Mouse (Mus musculus) embryonic facial prominence, embryonic 14.5 days (tissue): ENCODE results near the gene Gm42372. TPM values are rescaled to one million over a fixed set of nuclear protein-coding genes. Genes with fewer than 3 reads are reported as not detected.
A peak's percentile ranks its signal among the peaks of the same experiment; 100 is the strongest.

Experiments used
- ATAC-seq: fragments of 200-750 bp; cut with Nextera tagmentation; 2 replicates; pipeline ENCODE4 v1.8.0; 2017; ENCODE audit warnings: low read depth, moderate number of reproducible peaks, moderate TSS enrichment
- DNase-seq: peaks from one replicate; pipeline ENCODE4 v3.0.0-alpha.2; 2015; ENCODE audit warnings: low spot score
- H3K27ac ChIP-seq: fragments of 300-500 bp; sonication (generic); replicated peaks from 2 replicates; pipeline ENCODE4 v1.5.1; 2014; ENCODE audit warnings: low read depth, mild to moderate bottlenecking, low read length, moderate library complexity
- H3K27me3 ChIP-seq: fragments of 300-500 bp; sonication (generic); replicated peaks from 2 replicates; pipeline ENCODE4 v1.6.1; 2014; ENCODE audit warnings: low read length; ENCODE audit not compliant: control insufficient read depth, insufficient read depth
- H3K36me3 ChIP-seq: fragments of 300-500 bp; sonication (generic); 2 replicates; pipeline ENCODE4 v1.6.1; 2014; ENCODE audit warnings: low read length, mixed read lengths; ENCODE audit not compliant: control insufficient read depth, insufficient read depth
- H3K4me1 ChIP-seq: fragments of 300-500 bp; sonication (generic); 2 replicates; pipeline ENCODE4 v1.6.1; 2014; ENCODE audit warnings: antibody characterized with exemption, low read length; ENCODE audit not compliant: control insufficient read depth, insufficient read depth
- H3K4me2 ChIP-seq: fragments of 300-500 bp; sonication (generic); 2 replicates; pipeline ENCODE4 v1.6.1; 2014; ENCODE audit warnings: low read depth, mild to moderate bottlenecking, low read length, moderate library complexity, mixed read lengths
- H3K4me3 ChIP-seq: fragments of 300-500 bp; sonication (generic); 2 replicates; pipeline ENCODE4 v1.5.1; 2014; ENCODE audit warnings: low read depth, mild to moderate bottlenecking, low read length
- H3K9ac ChIP-seq: fragments of 300-500 bp; sonication (generic); 2 replicates; pipeline ENCODE4 v1.6.1; 2014; ENCODE audit warnings: low read depth, mild to moderate bottlenecking, low read length, moderate library complexity, mixed read lengths
- H3K9me3 ChIP-seq: fragments of 300-500 bp; sonication (generic); 2 replicates; pipeline ENCODE4 v1.6.1; 2016; ENCODE audit warnings: low read length; ENCODE audit not compliant: control insufficient read depth
- WGBS: fragments of 180-500 bp; shearing (Covaris S2); extraction: QIAGEN DNeasy Blood & Tissue Kit; methylation state at CpG from one replicate; pipeline ENCODE4 v1.1.7; 2014; 5-methylcytosine and 5-hydroxymethylcytosine counted together
- polyA plus RNA-seq: library from polyadenylated mRNA; unstranded; fragments of >200 nt; fragmentation: Nextera tagmentation; extraction: Ambion mirVana; gene quantifications from 2 replicates; pipeline ENCODE4 v1.2.1, GENCODE M21; 2014

The Gm42372 gene
- polyA plus RNA-seq, result 0.24 and 0.38 TPM in 2 replicates

DNA sequence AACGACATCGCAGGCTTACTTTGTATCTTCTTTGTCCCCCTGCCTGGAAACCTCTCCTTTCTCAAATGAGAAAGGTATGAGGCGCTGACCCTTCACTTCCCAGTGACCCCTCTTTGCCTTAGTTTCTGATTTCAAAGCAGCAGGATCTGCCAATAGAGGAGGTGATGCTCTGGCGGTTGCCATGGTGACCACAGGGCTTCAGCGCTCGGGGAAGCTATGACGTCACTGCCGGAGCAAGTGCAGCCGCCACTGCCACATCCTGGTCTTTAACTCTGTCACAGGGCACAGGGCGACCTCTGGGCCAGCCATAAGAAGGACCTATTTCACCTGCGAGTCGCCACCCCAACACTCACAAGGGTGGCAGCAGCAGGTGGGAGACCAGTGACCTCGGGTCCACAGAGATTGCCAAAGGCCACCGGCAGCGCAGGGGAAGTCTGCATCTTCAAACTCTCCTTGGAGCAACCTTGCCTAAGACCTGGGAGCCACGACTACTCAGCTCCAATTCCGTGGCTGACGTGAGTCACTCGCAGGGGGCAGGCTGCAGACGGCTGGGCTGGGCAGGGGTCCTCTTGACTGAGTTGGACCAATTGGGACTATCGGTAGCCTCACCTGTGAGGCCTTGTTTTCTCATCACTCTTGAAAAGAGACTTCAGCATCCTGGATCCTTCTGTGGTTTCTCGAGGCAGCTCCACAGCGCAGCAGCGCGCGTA is at the start of gene Gm42372:
Gene Gm42372, plus strand, starts transcription at position 228 of the 710 bp plus-strand sequence.
- no peak within 1 kb of the TSS for H3K4me3 ChIP-seq
- DNase-seq (peak; percentile 81), ATAC-seq (peak; percentile 47; the same call in 1 of the 2 replicates)
- no peaks in the 10 kb centered on the region for H3K27me3 ChIP-seq
- H3K4me2 ChIP-seq, result peak within 1 kb of the TSS; percentile 41
- peak within 1 kb of the TSS; percentile 28; the same call in 1 of the 2 replicates for H3K9ac ChIP-seq
- WGBS, result 23% methylated on average over 24 of the region's 26 CpGs
- peaks cover 6% of the 10 kb centered on the region for H3K4me1 ChIP-seq
- no peaks in the 10 kb centered on the region for H3K9me3 ChIP-seq
- H3K36me3 ChIP-seq, result no peaks in the 10 kb centered on the region
- H3K27ac ChIP-seq, result no peak within 1 kb of the TSS

DNA sequence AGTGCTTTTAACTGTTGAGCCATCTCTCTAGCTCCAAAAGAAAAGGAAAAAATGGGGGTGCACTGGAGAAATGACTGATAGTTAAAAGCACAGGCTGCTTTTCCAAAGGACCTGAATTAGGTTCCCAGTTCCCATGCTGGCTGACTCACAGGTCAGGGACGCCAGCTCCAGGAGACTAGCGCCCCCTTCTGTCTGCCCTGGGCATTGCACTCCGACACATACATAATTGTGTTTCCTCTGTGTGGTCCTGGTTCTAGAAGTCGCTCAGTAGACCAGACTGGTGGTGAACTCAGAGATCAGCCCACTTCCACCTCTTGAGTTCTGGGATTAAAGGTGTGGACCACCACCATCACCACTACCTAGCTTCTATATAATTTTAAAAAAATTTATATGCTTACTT is 45.6 kb upstream of the Gm42372 start:
- no peak for ATAC-seq
- H3K27me3 ChIP-seq, result no peaks in the 10 kb centered on the region
- H3K9ac ChIP-seq, result no peak overlapping the region
- 44% methylated on average over 4 of the region's 4 CpGs for WGBS
- no peak overlapping the region for H3K4me3 ChIP-seq
- H3K27ac ChIP-seq, result no peak overlapping the region
- H3K4me1 ChIP-seq, result 0 out of 2 replicates have a peak, but pooled peaks cover 3% of the 10 kb centered on the region
- no peak for DNase-seq
- H3K36me3 ChIP-seq, result no peaks in the 10 kb centered on the region
- H3K9me3 ChIP-seq, result no peaks in the 10 kb centered on the region
- H3K4me2 ChIP-seq, result no peak overlapping the region

DNA sequence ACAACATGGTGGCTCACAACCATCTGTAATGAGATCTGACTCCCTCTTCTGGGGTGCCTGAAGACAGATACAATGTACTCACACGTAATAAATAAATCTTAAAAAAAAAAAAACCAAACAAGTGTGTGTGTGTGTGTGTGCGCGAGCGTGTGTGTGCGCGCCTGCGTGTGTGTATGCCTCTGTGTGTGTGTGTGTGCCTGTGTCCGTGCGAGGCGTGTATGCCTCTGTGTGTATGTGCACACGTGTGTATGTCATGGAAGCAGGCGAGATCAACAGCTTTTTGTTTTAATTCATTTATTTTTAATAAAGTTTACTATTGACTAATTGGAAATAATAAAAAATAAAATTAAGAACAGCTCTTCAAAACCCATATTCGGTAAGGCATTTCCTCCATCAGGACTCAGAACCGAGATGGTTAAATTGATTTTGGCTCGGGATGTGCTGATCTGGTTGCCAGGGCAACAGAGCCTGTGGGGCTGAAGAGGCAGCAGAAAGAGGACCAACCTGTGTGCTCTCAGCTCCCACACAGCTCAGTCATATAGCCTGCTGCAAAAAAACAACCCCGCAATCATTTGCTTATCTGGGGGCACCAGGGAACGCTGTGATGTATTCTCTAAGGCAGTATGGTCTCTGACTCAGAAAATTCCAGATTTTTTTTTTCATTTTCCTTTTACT is 44.6 kb upstream of the Gm42372 start:
- Histone ChIP-seq H3K9me3 (no peaks in the 10 kb centered on the region), H3K36me3 (no peaks in the 10 kb centered on the region), H3K9ac (no peak overlapping the region), H3K27me3 (no peaks in the 10 kb centered on the region), H3K4me1 (0 out of 2 replicates have a peak, but pooled peaks cover 3% of the 10 kb centered on the region), H3K27ac (no peak overlapping the region), H3K4me2 (no peak overlapping the region), H3K4me3 (no peak overlapping the region)
- DNase-seq (peak; percentile 79), ATAC-seq (peak; percentile 60; the same call in 1 of the 2 replicates)
- 71% methylated on average over 17 of the region's 17 CpGs for WGBS

DNA sequence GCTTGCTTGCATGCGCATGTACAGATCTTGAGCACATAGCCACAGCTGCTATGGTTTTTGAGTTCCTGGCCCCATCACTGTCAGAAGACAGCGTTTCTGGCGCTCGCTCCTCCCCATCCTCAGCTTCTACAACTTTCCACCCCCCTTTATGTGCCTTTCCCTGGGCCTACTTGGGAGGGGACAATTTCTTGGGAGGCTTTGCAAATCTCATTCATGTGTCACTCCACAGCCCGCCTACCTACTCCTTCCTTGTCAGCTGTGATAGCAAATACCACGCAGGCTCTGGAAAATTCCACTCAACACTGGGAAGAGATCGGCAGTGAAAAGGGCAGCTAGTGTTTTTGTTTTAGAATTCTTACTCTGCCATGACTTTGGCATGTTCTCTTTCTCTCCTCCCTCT is 42.6 kb upstream of the Gm42372 start:
- Histone ChIP-seq H3K4me2 (no peak overlapping the region), H3K4me1 (peaks cover 9% of the 10 kb centered on the region), H3K27ac (peak overlapping the region; percentile 56), H3K9ac (no peak overlapping the region), H3K4me3 (no peak overlapping the region), H3K9me3 (no peaks in the 10 kb centered on the region), H3K36me3 (no peaks in the 10 kb centered on the region), H3K27me3 (peaks cover 6% of the 10 kb centered on the region)
- 28% methylated on average over 7 of the region's 7 CpGs for WGBS
- DNase-seq (peak; percentile 75), ATAC-seq (no peak)

DNA sequence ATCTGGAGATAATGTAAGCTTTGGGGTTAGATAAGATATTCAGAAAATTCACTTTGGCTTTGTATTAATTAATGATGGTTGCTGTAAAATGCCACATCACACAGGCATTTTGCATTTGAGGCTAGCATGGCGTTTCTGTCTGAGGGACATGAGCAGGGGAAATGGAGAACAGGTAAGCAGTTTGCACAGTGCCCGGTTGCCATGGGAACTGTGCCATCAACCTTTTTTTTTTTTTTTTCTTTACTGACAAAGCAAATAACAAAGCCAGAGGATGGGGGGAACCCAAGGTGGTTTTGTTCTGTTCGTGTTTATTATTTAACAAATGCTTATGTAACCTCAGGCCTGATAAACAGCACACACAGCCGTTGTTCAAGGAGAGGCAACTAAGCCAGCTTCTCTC is 40.0 kb upstream of the Gm42372 start:
- H3K9ac ChIP-seq, result no peak overlapping the region
- DNase-seq (no peak), ATAC-seq (no peak)
- WGBS, result 51% methylated on average over 4 of the region's 4 CpGs
- no peaks in the 10 kb centered on the region for H3K9me3 ChIP-seq
- peaks cover 30% of the 10 kb centered on the region for H3K4me1 ChIP-seq
- no peak overlapping the region for H3K4me2 ChIP-seq
- no peaks in the 10 kb centered on the region for H3K36me3 ChIP-seq
- no peak overlapping the region for H3K27ac ChIP-seq
- no peak overlapping the region for H3K4me3 ChIP-seq
- peaks cover 31% of the 10 kb centered on the region for H3K27me3 ChIP-seq

DNA sequence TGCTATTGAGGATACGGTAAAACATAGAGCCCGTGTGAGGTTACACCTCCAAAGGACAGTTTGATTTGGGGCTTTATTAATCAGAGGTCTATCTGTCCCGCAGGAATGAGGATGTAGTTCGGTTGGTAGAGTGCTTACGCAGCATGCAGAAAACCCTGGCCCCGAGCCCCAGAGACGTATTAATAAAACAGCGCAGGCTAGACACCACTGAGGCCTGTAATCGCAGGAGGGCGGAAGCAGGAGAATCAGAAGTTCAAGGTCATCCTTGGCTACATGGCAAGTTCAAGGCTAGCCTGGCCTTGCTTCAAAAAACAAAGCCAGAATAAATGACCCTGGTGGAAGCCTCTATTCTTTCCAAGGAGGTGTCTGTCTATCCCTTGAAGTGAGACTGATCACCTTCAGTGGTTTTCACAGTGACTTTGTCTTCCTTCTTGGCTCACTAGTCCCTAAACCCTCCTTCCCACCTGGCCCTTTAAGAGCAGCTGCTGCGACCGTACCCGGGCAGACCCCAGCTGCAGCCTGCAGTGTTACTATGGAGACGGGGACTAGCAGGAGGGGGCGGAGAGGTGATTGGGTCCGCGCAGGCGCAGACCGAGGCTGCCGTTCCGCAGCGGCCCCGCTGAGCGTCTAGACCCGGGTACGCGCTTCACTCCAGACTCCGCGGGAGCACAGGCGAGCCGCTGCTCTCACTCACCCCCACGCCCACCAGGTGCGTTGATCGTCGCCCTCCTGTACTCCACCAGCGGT is 38.7 kb upstream of the Gm42372 start, which contains the start of gene Pnmal2:
Gene Pnmal2, plus strand, starts transcription at position 622 of the 747 bp plus-strand sequence.
- Histone ChIP-seq H3K27me3 (peaks cover 45% of the 10 kb centered on the region), H3K9me3 (no peaks in the 10 kb centered on the region), H3K9ac (peak within 1 kb of the TSS; percentile 73), H3K36me3 (no peaks in the 10 kb centered on the region), H3K4me3 (peak within 1 kb of the TSS; percentile 55), H3K4me1 (peaks cover 34% of the 10 kb centered on the region), H3K27ac (no peak within 1 kb of the TSS; the same call in 1 of the 2 replicates), H3K4me2 (peak within 1 kb of the TSS; percentile 83)
- ATAC-seq, result peak; percentile 89
- WGBS, result 21% methylated on average over 24 of the region's 36 CpGs
- peak; percentile 95 for DNase-seq

DNA sequence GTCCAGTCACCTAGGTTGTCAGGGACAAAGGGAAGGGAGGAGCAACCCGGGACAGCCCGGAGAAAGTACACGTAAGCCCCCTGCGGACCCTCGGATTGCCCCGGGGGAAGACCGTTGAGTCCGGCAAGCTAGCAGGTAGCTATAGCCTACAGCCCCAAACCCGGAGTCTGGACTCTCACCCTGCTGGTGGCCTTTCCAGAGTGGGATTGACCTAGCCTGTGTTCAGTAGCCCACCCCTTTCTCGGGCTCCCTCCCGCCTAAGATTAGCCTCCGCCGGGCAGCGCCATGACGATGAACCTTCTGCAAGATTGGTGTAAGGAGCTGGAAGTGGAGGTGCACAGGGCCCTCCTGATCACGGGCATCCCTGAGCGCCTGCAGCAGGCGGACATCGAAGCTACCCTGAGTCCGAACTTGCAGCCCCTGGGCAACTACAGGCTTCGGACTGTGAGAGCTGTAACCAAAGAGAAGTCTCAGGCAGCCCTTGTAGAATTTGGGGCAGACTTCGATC is 38.0 kb upstream of the Gm42372 start:
- H3K27ac ChIP-seq, result no peak overlapping the region; the same call in 1 of the 2 replicates
- 1% methylated on average over 18 of the region's 22 CpGs for WGBS
- peaks cover 34% of the 10 kb centered on the region for H3K4me1 ChIP-seq
- no peaks in the 10 kb centered on the region for H3K36me3 ChIP-seq
- H3K4me3 ChIP-seq, result peak overlapping the region; percentile 55
- H3K9ac ChIP-seq, result peak overlapping the region; percentile 73
- H3K27me3 ChIP-seq, result peaks cover 50% of the 10 kb centered on the region
- DNase-seq (no peak), ATAC-seq (peak; percentile 8)
- H3K9me3 ChIP-seq, result no peaks in the 10 kb centered on the region
- peak overlapping the region; percentile 83 for H3K4me2 ChIP-seq

DNA sequence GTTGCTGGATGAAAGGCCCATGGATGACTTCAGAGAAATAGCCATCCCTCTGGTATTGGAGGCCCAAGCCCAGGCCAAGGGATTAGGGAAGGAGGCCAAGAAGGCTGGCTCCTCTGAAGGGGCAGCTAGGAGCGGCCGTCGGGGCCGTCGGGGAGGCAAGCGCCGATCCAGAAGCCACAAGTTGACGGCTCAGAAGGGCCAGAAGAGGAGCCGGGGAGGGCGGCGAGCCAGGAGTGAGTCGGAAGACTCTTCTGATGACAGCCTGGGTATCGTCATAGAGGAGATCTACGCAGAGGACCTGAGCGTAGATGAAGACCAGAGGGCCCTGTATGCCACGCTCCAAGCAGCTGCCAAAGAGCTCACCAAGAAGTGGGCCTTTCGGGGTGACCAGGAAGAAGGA is 37.5 kb upstream of the Gm42372 start:
- Histone ChIP-seq H3K4me3 (peak overlapping the region; percentile 55), H3K36me3 (no peaks in the 10 kb centered on the region), H3K4me2 (peak overlapping the region; percentile 83), H3K4me1 (peaks cover 32% of the 10 kb centered on the region), H3K9me3 (no peaks in the 10 kb centered on the region), H3K27ac (no peak overlapping the region), H3K27me3 (peaks cover 50% of the 10 kb centered on the region), H3K9ac (peak overlapping the region; percentile 73)
- 17% methylated on average over 17 of the region's 17 CpGs for WGBS
- no peak for ATAC-seq
- DNase-seq, result no peak
